Mouse (Mus musculus) limb, embryonic 14.5 days (tissue): ENCODE data around the gene Cphx3. TPM values are rescaled to one million over a fixed set of nuclear protein-coding genes. Genes with fewer than 3 reads are reported as not detected.
"Not testable (repeated sequence)": the region's sequence is repeated elsewhere in the genome, so short reads cannot be mapped to it uniquely, and the experiment has no call there.

Source experiments
- ATAC-seq: fragments of 200-750 bp; cut with Nextera tagmentation; 2 replicates; pipeline ENCODE4 v1.8.0; 2017; ENCODE audit warnings: low read depth, moderate number of reproducible peaks, moderate TSS enrichment; ENCODE audit not compliant: low FRiP score
- DNase-seq: peaks from one replicate; pipeline ENCODE4 v3.0.0-alpha.2; 2015; ENCODE audit warnings: low spot score
- H3K27ac ChIP-seq: fragments of 300-500 bp; sonication (generic); replicated peaks from 2 replicates; pipeline ENCODE4 v1.5.1; 2014; ENCODE audit warnings: low read depth, mild to moderate bottlenecking, low read length, moderate library complexity, mixed read lengths
- H3K27me3 ChIP-seq: fragments of 300-500 bp; sonication (generic); 2 replicates; pipeline ENCODE4 v1.6.1; 2014; ENCODE audit warnings: low read length, mixed read lengths; ENCODE audit not compliant: control insufficient read depth, insufficient read depth
- H3K36me3 ChIP-seq: fragments of 300-500 bp; sonication (generic); 2 replicates; pipeline ENCODE4 v1.6.1; 2014; ENCODE audit warnings: mild to moderate bottlenecking, low read length, moderate library complexity, mixed read lengths; ENCODE audit not compliant: control insufficient read depth, insufficient read depth
- H3K4me1 ChIP-seq: fragments of 300-500 bp; sonication (generic); 2 replicates; pipeline ENCODE4 v1.6.1; 2014; ENCODE audit warnings: antibody characterized with exemption, low read length, mixed read lengths; ENCODE audit not compliant: control insufficient read depth, insufficient read depth
- H3K4me2 ChIP-seq: fragments of 300-500 bp; sonication (generic); replicated peaks from 2 replicates; pipeline ENCODE4 v1.6.1; 2014; ENCODE audit warnings: low read depth, mild to moderate bottlenecking, low read length, moderate library complexity; ENCODE audit not compliant: severe bottlenecking
- H3K4me3 ChIP-seq: fragments of 300-500 bp; sonication (generic); replicated peaks from 2 replicates; pipeline ENCODE4 v1.5.1; 2014; ENCODE audit warnings: low read length
- H3K9ac ChIP-seq: fragments of 300-500 bp; sonication (generic); 2 replicates; pipeline ENCODE4 v1.6.1; 2014; ENCODE audit warnings: mild to moderate bottlenecking, low read depth, low read length, moderate library complexity; ENCODE audit not compliant: severe bottlenecking
- H3K9me3 ChIP-seq: fragments of 300-500 bp; sonication (generic); 2 replicates; pipeline ENCODE4 v1.6.1; 2016; ENCODE audit warnings: low read length; ENCODE audit not compliant: control insufficient read depth
- WGBS: fragments of 180-500 bp; shearing (Covaris S2); extraction: QIAGEN DNeasy Blood & Tissue Kit; methylation state at CpG from one replicate; pipeline ENCODE4 v1.1.7; 2014; 5-methylcytosine and 5-hydroxymethylcytosine counted together
- polyA plus RNA-seq, 2 experiments: library from polyadenylated mRNA; depleted of rRNA in 1 of 2; stranded (reverse) in 1 of 2; unstranded in 1 of 2; fragments of >200 nt; fragmentation: Nextera tagmentation in 1 of 2; extraction: Ambion mirVana in 1 of 2; gene quantifications; 2 replicates each; pipeline versions ENCODE4 v1.2.1 to v1.2.3; 2012 to 2014

The Cphx3 gene
- polyA plus RNA-seq (2012; rRNA removed) (not detected in 2 replicates), polyA plus RNA-seq (2014; fragmentation: Nextera tagmentation; extraction: Ambion mirVana) (not detected in 2 replicates)

- not testable (repeated sequence) for H3K36me3 ChIP-seq, H3K9me3 ChIP-seq, ATAC-seq, H3K4me3 ChIP-seq, H3K4me1 ChIP-seq, H3K9ac ChIP-seq, DNase-seq, H3K27ac ChIP-seq, H3K27me3 ChIP-seq, H3K4me2 ChIP-seq
- no CpG with 5 or more reads among the region's 1 CpGs for WGBS
Measured at GRCm38 (mm10) chr14:26081997-26082396, at the start of gene Cphx3. TSS of gene Cphx3 (plus strand) at chr14:26082297.

- H3K27ac ChIP-seq, H3K9ac ChIP-seq, H3K9me3 ChIP-seq, H3K4me2 ChIP-seq, DNase-seq, H3K36me3 ChIP-seq, H3K4me3 ChIP-seq, H3K27me3 ChIP-seq, H3K4me1 ChIP-seq: not testable (repeated sequence)
- WGBS = no CpG with 5 or more reads among the region's 3 CpGs
- peak; percentile 84 for ATAC-seq
Measured at GRCm38 (mm10) chr14:26034364-26034763, 47.7 kb upstream of the Cphx3 start.

GRCm38 (mm10) chr14:26035439-26035838 lies 46.7 kb upstream of the Cphx3 start:
- H3K4me3 ChIP-seq, H3K36me3 ChIP-seq, H3K9me3 ChIP-seq, H3K9ac ChIP-seq, H3K27me3 ChIP-seq, H3K27ac ChIP-seq, DNase-seq, H3K4me1 ChIP-seq, ATAC-seq, H3K4me2 ChIP-seq: not testable (repeated sequence)
- WGBS = no CpG with 5 or more reads among the region's 6 CpGs

GRCm38 (mm10) chr14:26042611-26043010 lies 39.5 kb upstream of the Cphx3 start, which contains the start of gene Gm9780:
TSS of gene Gm9780 (minus strand) at chr14:26042711.
- not testable (repeated sequence) for H3K4me3 ChIP-seq, H3K4me1 ChIP-seq, H3K4me2 ChIP-seq, H3K27ac ChIP-seq, H3K27me3 ChIP-seq, DNase-seq, H3K9ac ChIP-seq, H3K9me3 ChIP-seq, H3K36me3 ChIP-seq, ATAC-seq
- no CpG with 5 or more reads among the region's 26 CpGs for whole genome bisulfite sequencing

- not testable (repeated sequence) for H3K27me3 ChIP-seq, H3K36me3 ChIP-seq, ATAC-seq, H3K4me3 ChIP-seq, H3K4me1 ChIP-seq, H3K4me2 ChIP-seq, DNase-seq, H3K9me3 ChIP-seq, H3K9ac ChIP-seq, H3K27ac ChIP-seq
- no CpG with 5 or more reads among the region's 5 CpGs for WGBS
Measured at GRCm38 (mm10) chr14:26045007-26045406, 37.1 kb upstream of the Cphx3 start.

GRCm38 (mm10) chr14:26047026-26047425 lies 35.1 kb upstream of the Cphx3 start:
- not testable (repeated sequence) for H3K36me3 ChIP-seq, H3K9me3 ChIP-seq, DNase-seq, H3K4me2 ChIP-seq, H3K27me3 ChIP-seq, H3K4me1 ChIP-seq, H3K27ac ChIP-seq, H3K4me3 ChIP-seq, ATAC-seq, H3K9ac ChIP-seq
- WGBS = no CpG with 5 or more reads among the region's 8 CpGs

- not testable (repeated sequence) for DNase-seq, H3K27me3 ChIP-seq, H3K4me2 ChIP-seq, H3K9ac ChIP-seq, H3K9me3 ChIP-seq, H3K4me3 ChIP-seq, ATAC-seq, H3K4me1 ChIP-seq, H3K36me3 ChIP-seq, H3K27ac ChIP-seq
- no CpG with 5 or more reads among the region's 9 CpGs for WGBS
Measured at GRCm38 (mm10) chr14:26048767-26049166, 33.3 kb upstream of the Cphx3 start.

- H3K4me3 ChIP-seq, H3K4me2 ChIP-seq, H3K9me3 ChIP-seq, H3K4me1 ChIP-seq, DNase-seq, H3K9ac ChIP-seq, H3K27ac ChIP-seq, H3K27me3 ChIP-seq, H3K36me3 ChIP-seq: not testable (repeated sequence)
- WGBS = no CpG with 5 or more reads among the region's 3 CpGs
- ATAC-seq = peak; percentile 44; the same call in 1 of the 2 replicates
Measured at GRCm38 (mm10) chr14:26058184-26058583, 23.9 kb upstream of the Cphx3 start.
